Mouse (Mus musculus) CH12.LX (cell line): ENCODE measurements around the gene Hcn3. TPM values are rescaled to one million over a fixed set of nuclear protein-coding genes. Genes with fewer than 3 reads are reported as not detected.

Experiments used
- DNase-seq: peaks from one replicate; pipeline ENCODE4 v3.0.0-alpha.2; 2013; ENCODE audit errors: extremely low read depth
- H3K27ac ChIP-seq: 2 replicates; pipeline ENCODE4 v1.5.1; 2012; ENCODE audit warnings: low read depth, mild to moderate bottlenecking, control low read depth, moderate library complexity; ENCODE audit not compliant: insufficient read depth
- H3K27me3 ChIP-seq: replicated peaks from 2 replicates; pipeline ENCODE3; 2012; ENCODE audit warnings: inconsistent platforms
- H3K36me3 ChIP-seq, 2 experiments: replicated peaks in 1 of 2; 2 replicates each; pipeline versions ENCODE3 to v1.6.1; 2012; ENCODE audit warnings: inconsistent platforms in 1 of 2, low read length in 1 of 2, mild to moderate bottlenecking in 1 of 2, mixed read lengths in 1 of 2, moderate library complexity in 1 of 2; ENCODE audit not compliant: control insufficient read depth in 1 of 2, insufficient read depth in 1 of 2
- H3K4me1 ChIP-seq, 2 experiments: 2 replicates each; pipeline ENCODE4 v1.6.1; 2012; ENCODE audit warnings: inconsistent platforms in 1 of 2, moderate library complexity in 1 of 2; ENCODE audit not compliant: insufficient read depth in 2 of 2, control insufficient read depth in 1 of 2
- H3K4me2 ChIP-seq: 2 replicates; pipeline ENCODE4 v1.6.1; 2012; ENCODE audit warnings: low read depth, mild to moderate bottlenecking, control low read depth; ENCODE audit not compliant: poor library complexity, insufficient read depth, severe bottlenecking
- H3K4me3 ChIP-seq, 3 experiments: fragments of 150-350 bp in 1 of 3; sonication (generic) in 1 of 3; replicated peaks in 1 of 3; 2 replicates each; pipeline versions ENCODE3 to v1.5.1; 2011 to 2012; ENCODE audit warnings: low read depth in 2 of 3, low read length in 2 of 3, mild to moderate bottlenecking in 2 of 3, moderate library complexity in 2 of 3, control low read depth in 1 of 3, improper control_type of control experiment in 1 of 3, inconsistent platforms in 1 of 3, mixed read lengths in 1 of 3; ENCODE audit not compliant: poor library complexity in 1 of 3
- H3K79me2 ChIP-seq: replicated peaks from 2 replicates; pipeline ENCODE4 v1.6.1; 2012; ENCODE audit warnings: mild to moderate bottlenecking, moderate library complexity; ENCODE audit not compliant: control insufficient read depth, poor library complexity, insufficient read depth, severe bottlenecking; ENCODE audit errors: extremely low read depth
- H3K9ac ChIP-seq: 2 replicates; pipeline ENCODE4 v1.6.1; 2012; ENCODE audit warnings: low read depth, mild to moderate bottlenecking, control low read depth, moderate library complexity; ENCODE audit not compliant: insufficient read depth
- H3K9me3 ChIP-seq: replicated peaks from 2 replicates; pipeline ENCODE3; 2012; ENCODE audit warnings: low read length, inconsistent platforms, mixed read lengths
- BHLHE40 ChIP-seq: IDR thresholded peaks from 2 replicates; pipeline ENCODE4 v1.6.1; 2011; ENCODE audit warnings: mild to moderate bottlenecking, low read depth, low read length, improper control_type of control experiment
- CHD1 ChIP-seq: IDR thresholded peaks from 2 replicates; pipeline ENCODE4 v1.6.1; 2012; ENCODE audit warnings: low read depth, low read length, improper control_type of control experiment, inconsistent platforms
- CHD2 ChIP-seq: IDR thresholded peaks from 2 replicates; pipeline ENCODE4 v1.6.1; 2011; ENCODE audit warnings: low read length, improper control_type of control experiment
- ETS1 ChIP-seq: conservative IDR thresholded peaks from 2 replicates; pipeline ENCODE4 v1.6.1; 2012; ENCODE audit warnings: low read depth, mild to moderate bottlenecking, inconsistent platforms, low read length, improper control_type of control experiment, moderate library complexity
- HCFC1 ChIP-seq: IDR thresholded peaks from 2 replicates; pipeline ENCODE4 v1.6.1; 2012; ENCODE audit warnings: low read depth, mild to moderate bottlenecking, inconsistent platforms, low read length, improper control_type of control experiment
- IRF4 ChIP-seq: IDR thresholded peaks from 2 replicates; pipeline ENCODE4 v1.6.1; 2014; ENCODE audit warnings: low read depth, mild to moderate bottlenecking, inconsistent platforms, low read length, improper control_type of control experiment
- JUND ChIP-seq: conservative IDR thresholded peaks from 2 replicates; pipeline ENCODE4 v1.6.1; 2011; ENCODE audit warnings: low read depth, low read length, improper control_type of control experiment
- KAT2A ChIP-seq: IDR thresholded peaks from 2 replicates; pipeline ENCODE4 v1.6.1; 2012; ENCODE audit warnings: low read length, improper control_type of control experiment, inconsistent platforms; ENCODE audit not compliant: insufficient replicate concordance
- MAFK ChIP-seq: IDR thresholded peaks from 2 replicates; pipeline ENCODE4 v1.6.1; 2011; ENCODE audit warnings: low read length, improper control_type of control experiment; ENCODE audit not compliant: insufficient replicate concordance
- MXI1 ChIP-seq: IDR thresholded peaks from 2 replicates; pipeline ENCODE4 v1.6.1; 2011; ENCODE audit warnings: mild to moderate bottlenecking, low read depth, low read length, improper control_type of control experiment
- NRF1 ChIP-seq: IDR thresholded peaks from 2 replicates; pipeline ENCODE4 v1.6.1; 2014; ENCODE audit warnings: low read depth, mild to moderate bottlenecking, inconsistent platforms, low read length, improper control_type of control experiment, moderate library complexity
- SIN3A ChIP-seq: IDR thresholded peaks from 2 replicates; pipeline ENCODE4 v1.6.1; 2012; ENCODE audit warnings: low read length, improper control_type of control experiment, inconsistent platforms
- TCF12 ChIP-seq: IDR thresholded peaks from 2 replicates; pipeline ENCODE4 v1.6.1; 2014; ENCODE audit warnings: low read depth, mild to moderate bottlenecking, inconsistent platforms, low read length, improper control_type of control experiment
- UBTF ChIP-seq: IDR thresholded peaks from 2 replicates; pipeline ENCODE4 v1.6.1; 2012; ENCODE audit warnings: low read depth, mild to moderate bottlenecking, inconsistent platforms, low read length, improper control_type of control experiment, moderate library complexity
- dilution Hi-C: fragments of 300-500 bp; cut with MboI; formaldehyde crosslinking; loops from 2 replicates; pipeline ENCODE4 v1.14.3; 2020; ENCODE audit warnings: low sequenced_read_pairs; ENCODE audit not compliant: extremely low pct_unique_long_range_greater_than_20kb, extremely low pct_ligation_motif_present
- in situ Hi-C: fragments of 300-500 bp; cut with MboI; formaldehyde crosslinking; loops from 3 replicates; pipeline ENCODE4 v1.14.3; 2019; ENCODE audit warnings: low sequenced_read_pairs, low pct_ligation_motif_present, low pct_unique_long_range_greater_than_20kb, mixed read lengths
- polyA plus RNA-seq: library from polyadenylated mRNA; unstranded; fragments of >175 nt; gene quantifications from 2 replicates; pipeline ENCODE4 v1.2.1, GENCODE M21; 2012; ENCODE audit warnings: low read depth; ENCODE audit not compliant: insufficient read length
- total RNA-seq, 2 experiments: library from RNA; depleted of rRNA; stranded (reverse); fragments of 300-350 nt in 1 of 2; fragments of >200 nt in 1 of 2; gene quantifications; 2 replicates each; pipeline ENCODE4 v1.2.3; 2012 to 2014

Hcn3 gene
- total and polyA plus RNA-seq, 3 experiments = 1.7 to 3.2 (median 2.0) TPM

DNA sequence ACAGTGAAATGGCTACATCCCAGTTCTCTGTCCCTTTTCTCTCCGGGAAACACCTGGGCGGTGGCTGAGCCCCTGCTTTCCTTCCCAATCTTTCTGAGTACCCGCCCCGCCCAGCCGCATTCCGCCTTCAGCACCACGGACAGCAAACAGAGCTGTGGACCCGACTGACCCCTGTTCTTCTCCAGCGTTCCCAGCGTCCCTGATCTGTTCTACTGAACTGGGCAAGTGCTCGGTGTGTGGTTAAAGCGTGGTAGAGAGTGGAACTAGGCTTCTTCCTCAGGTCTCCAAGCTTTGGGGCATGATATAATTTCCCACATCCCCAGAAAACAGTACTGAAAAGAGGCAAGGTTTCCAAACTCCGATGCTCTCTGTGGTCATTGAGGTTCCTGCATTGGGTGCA lies 785 bp downstream of the Hcn3 start:
- in situ Hi-C loops = loop anchor here (5.0 kb wide), 1 partner anchor 67 kb away; the partner anchor contains the start of gene Rusc1
- dilution Hi-C loops = no loop called here
- TF ChIP-seq NRF1 = no peak
- TF ChIP-seq JUND = no peak
- TF ChIP-seq MXI1 = peak; percentile 77
- peak; percentile 95 for TF ChIP-seq SIN3A
- no peak for TF ChIP-seq IRF4
- 0 out of 2 replicates have a peak, but pooled peaks have one; percentile 14 for TF ChIP-seq UBTF
- no peak for TF ChIP-seq CHD2
- TF ChIP-seq MAFK = no peak
- Histone ChIP-seq H3K79me2 (no peaks in the 10 kb centered on the region), H3K4me1 (peaks cover 0 to 32% of the 10 kb centered on the region in 2 experiments; a peak in 3 of 4 replicates), H3K9me3 (no peaks in the 10 kb centered on the region), H3K4me2 (peak overlapping the region; percentile 79), H3K27me3 (no peaks in the 10 kb centered on the region), H3K9ac (0 out of 2 replicates have a peak overlapping the region, but pooled peaks have one; percentile 36), H3K27ac (no peak overlapping the region), H3K4me3 (peak overlapping the region; percentile 44 to 78 (median 58)), H3K36me3 (peaks cover 0 to 9% of the 10 kb centered on the region in 2 experiments)
- no peak for DNase-seq

DNA sequence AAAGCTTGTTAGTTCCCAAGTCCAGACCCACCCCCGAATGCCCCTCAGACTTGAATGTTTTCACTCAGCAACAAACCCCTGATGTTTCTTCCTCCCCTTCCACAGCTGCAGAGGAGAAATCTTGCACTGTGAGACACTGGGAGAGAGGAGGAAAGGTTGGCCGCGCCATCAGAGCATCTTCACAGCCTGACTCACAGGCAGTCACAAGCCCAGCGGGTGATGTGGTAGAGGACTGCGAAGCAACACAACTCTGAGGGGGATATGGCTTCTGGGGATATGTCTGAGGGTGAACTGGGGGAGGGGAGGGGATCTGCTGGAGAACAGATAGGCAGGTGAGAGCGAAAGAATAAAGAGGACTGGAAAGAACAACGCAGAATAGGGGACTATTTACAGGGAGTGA lies 1.3 kb downstream of the Hcn3 start:
- Histone ChIP-seq H3K4me3 (no peak overlapping the region), H3K36me3 (peaks cover 0 to 11% of the 10 kb centered on the region in 2 experiments), H3K27me3 (no peaks in the 10 kb centered on the region), H3K79me2 (no peaks in the 10 kb centered on the region), H3K9ac (no peak overlapping the region), H3K27ac (no peak overlapping the region), H3K4me2 (no peak overlapping the region), H3K4me1 (peaks cover 0 to 32% of the 10 kb centered on the region in 2 experiments; a peak in 3 of 4 replicates), H3K9me3 (no peaks in the 10 kb centered on the region)
- TF ChIP-seq MAFK (no peak), ETS1 (no peak), CHD1 (no peak), TCF12 (no peak), HCFC1 (no peak), BHLHE40 (no peak), KAT2A (no peak)
- in situ Hi-C loops = loop anchor here (5.0 kb wide), 1 partner anchor 66 kb away; the partner anchor contains the start of gene Rusc1
- dilution Hi-C loops = no loop called here
- no peak for DNase-seq
